Mouse (Mus musculus): Measurements from ENCODE around the gene Xylt1.

Xylt1 gene

GRCm38 (mm10) chr7:117567653-117568340 lies 187.0 kb downstream of the Xylt1 start:
- in situ Hi-C loops (cut with MboI; ENCODE audit: low pct_unique_long_range_greater_than_20kb in 1 of 2, low sequenced_read_pairs in 2 of 2, unreplicated experiment in 1 of 2), result no loop called here

- in situ Hi-C loops (cut with MboI; ENCODE audit: low pct_unique_long_range_greater_than_20kb in 1 of 2, low sequenced_read_pairs in 2 of 2, unreplicated experiment in 1 of 2), result no loop called here
Measured at GRCm38 (mm10) chr7:117571131-117571530, 190.4 kb downstream of the Xylt1 start.

GRCm38 (mm10) chr7:117571713-117572112 lies 190.9 kb downstream of the Xylt1 start:
- in situ Hi-C loops (cut with MboI; ENCODE audit: low pct_unique_long_range_greater_than_20kb in 1 of 2, low sequenced_read_pairs in 2 of 2, unreplicated experiment in 1 of 2), result no loop called here

GRCm38 (mm10) chr7:117573170-117573569 lies 192.4 kb downstream of the Xylt1 start:
- in situ Hi-C loops (cut with MboI; ENCODE audit: low pct_unique_long_range_greater_than_20kb in 1 of 2, low sequenced_read_pairs in 2 of 2, unreplicated experiment in 1 of 2), result no loop called here

- in situ Hi-C loops (cut with MboI; ENCODE audit: low pct_unique_long_range_greater_than_20kb in 1 of 2, low sequenced_read_pairs in 2 of 2, unreplicated experiment in 1 of 2), result no loop called here
Measured at GRCm38 (mm10) chr7:117575417-117575816, 194.6 kb downstream of the Xylt1 start.

GRCm38 (mm10) chr7:117577035-117577434 lies 196.3 kb downstream of the Xylt1 start:
- in situ Hi-C loops (cut with MboI; ENCODE audit: low pct_unique_long_range_greater_than_20kb in 1 of 2, low sequenced_read_pairs in 2 of 2, unreplicated experiment in 1 of 2), result no loop called here

- in situ Hi-C loops (cut with MboI; ENCODE audit: low pct_unique_long_range_greater_than_20kb in 1 of 2, low sequenced_read_pairs in 2 of 2, unreplicated experiment in 1 of 2), result no loop called here
Measured at GRCm38 (mm10) chr7:117585164-117585563, 204.4 kb downstream of the Xylt1 start.

- in situ Hi-C loops (cut with MboI; ENCODE audit: low pct_unique_long_range_greater_than_20kb in 1 of 2, low sequenced_read_pairs in 2 of 2, unreplicated experiment in 1 of 2), result no loop called here
Measured at GRCm38 (mm10) chr7:117586811-117587210, 206.0 kb downstream of the Xylt1 start.

- in situ Hi-C loops (cut with MboI; ENCODE audit: low pct_unique_long_range_greater_than_20kb in 1 of 2, low sequenced_read_pairs in 2 of 2, unreplicated experiment in 1 of 2), result no loop called here
Measured at GRCm38 (mm10) chr7:117587234-117587929, 206.6 kb downstream of the Xylt1 start.

- in situ Hi-C loops (cut with MboI; ENCODE audit: low pct_unique_long_range_greater_than_20kb in 1 of 2, low sequenced_read_pairs in 2 of 2, unreplicated experiment in 1 of 2), result no loop called here
Measured at GRCm38 (mm10) chr7:117588426-117588825, 207.6 kb downstream of the Xylt1 start.

GRCm38 (mm10) chr7:117589359-117589758 lies 208.6 kb downstream of the Xylt1 start:
- in situ Hi-C loops (cut with MboI; ENCODE audit: low pct_unique_long_range_greater_than_20kb in 1 of 2, low sequenced_read_pairs in 2 of 2, unreplicated experiment in 1 of 2), result no loop called here

- in situ Hi-C loops (cut with MboI; ENCODE audit: low pct_unique_long_range_greater_than_20kb in 1 of 2, low sequenced_read_pairs in 2 of 2, unreplicated experiment in 1 of 2), result no loop called here
Measured at GRCm38 (mm10) chr7:117589820-117590219, 209.0 kb downstream of the Xylt1 start.

GRCm38 (mm10) chr7:117594191-117594590 lies 213.4 kb downstream of the Xylt1 start:
- in situ Hi-C loops (cut with MboI; ENCODE audit: low pct_unique_long_range_greater_than_20kb in 1 of 2, low sequenced_read_pairs in 2 of 2, unreplicated experiment in 1 of 2), result no loop called here

GRCm38 (mm10) chr7:117595029-117595695 lies 214.4 kb downstream of the Xylt1 start:
- in situ Hi-C loops (cut with MboI; ENCODE audit: low pct_unique_long_range_greater_than_20kb in 1 of 2, low sequenced_read_pairs in 2 of 2, unreplicated experiment in 1 of 2), result no loop called here

- in situ Hi-C loops (cut with MboI; ENCODE audit: low pct_unique_long_range_greater_than_20kb in 1 of 2, low sequenced_read_pairs in 2 of 2, unreplicated experiment in 1 of 2), result no loop called here
Measured at GRCm38 (mm10) chr7:117600443-117600842, 219.7 kb downstream of the Xylt1 start.

GRCm38 (mm10) chr7:117610439-117610838 lies 229.7 kb downstream of the Xylt1 start:
- in situ Hi-C loops (cut with MboI; ENCODE audit: low pct_unique_long_range_greater_than_20kb in 1 of 2, low sequenced_read_pairs in 2 of 2, unreplicated experiment in 1 of 2), result no loop called here

GRCm38 (mm10) chr7:117612788-117613473 lies 232.2 kb downstream of the Xylt1 start:
- in situ Hi-C loops (cut with MboI; ENCODE audit: low pct_unique_long_range_greater_than_20kb in 1 of 2, low sequenced_read_pairs in 2 of 2, unreplicated experiment in 1 of 2), result no loop called here

GRCm38 (mm10) chr7:117613796-117614195 lies 233.0 kb downstream of the Xylt1 start:
- in situ Hi-C loops (cut with MboI; ENCODE audit: low pct_unique_long_range_greater_than_20kb in 1 of 2, low sequenced_read_pairs in 2 of 2, unreplicated experiment in 1 of 2), result no loop called here

GRCm38 (mm10) chr7:117614346-117614745 lies 233.6 kb downstream of the Xylt1 start:
- in situ Hi-C loops (cut with MboI; ENCODE audit: low pct_unique_long_range_greater_than_20kb in 1 of 2, low sequenced_read_pairs in 2 of 2, unreplicated experiment in 1 of 2), result no loop called here
